In genomic region chr4:45734011-45734410, GRCm38 (mm10) we compare ENCODE assay signal across 27 mouse cellular contexts.
DNase-seq lines count a peak whose midpoint lies in the region; ATAC-seq lines count a peak whose summit lies in the region.
"Had no signal": no experiment of that assay in that cellular context is flagged by ENCODE, and none has a peak within 500 bp of the region (broad histone marks: within the 10 kb centered on the region; RNA-seq: fewer than 3 reads in every experiment).

No protein-coding gene starts in this region.

- WGBS in forebrain, embryonic 12.5 days = 91% methylated on average over 6 of the region's 6 CpGs

- no peaks in the 10 kb centered on the region for H3K36me3 ChIP-seq in forebrain, embryonic 12.5 days (replicated peaks)
- H3K36me3 ChIP-seq: embryonic facial prominence, embryonic 13.5 days; embryonic facial prominence, embryonic 15.5 days; forebrain, embryonic 10.5 days; forebrain, embryonic 15.5 days; G1E had no signal

- no peaks in the 10 kb centered on the region for H3K9me3 ChIP-seq in forebrain, embryonic 12.5 days
- H3K9me3 ChIP-seq: embryonic facial prominence, embryonic 13.5 days; embryonic facial prominence, embryonic 15.5 days; forebrain, embryonic 10.5 days; forebrain, embryonic 13.5 days; forebrain, embryonic 15.5 days; G1E had no signal

- H3K4me2 ChIP-seq in forebrain, embryonic 12.5 days = no peak overlapping the region
- H3K4me2 ChIP-seq: embryonic facial prominence, embryonic 13.5 days; embryonic facial prominence, embryonic 15.5 days; forebrain, embryonic 13.5 days; forebrain, embryonic 15.5 days had no signal

- DNase-seq in adrenal gland, adult (ENCODE audit: inconsistent age in 2 of 2, low spot score in 1 of 2) = peak; percentile 41 to 67
- no peak for DNase-seq in adrenal gland, postnatal 4 days (ENCODE audit: low spot score in 2 of 2)
- DNase-seq in adrenal gland, adult 8-10 months = peak; percentile 23
- DNase-seq in adrenal gland, postnatal 25 days = no peak
- peak; percentile 31 for DNase-seq in ovary, adult 18-20 months (ENCODE audit: low spot score)
- no peak for DNase-seq in ovary, postnatal 14 days (ENCODE audit: low spot score)
- DNase-seq in adrenal gland, postnatal 36 days = peak; percentile 51 to 61
- DNase-seq: B cell, adult 2 months; cerebellum, adult 11 months; cerebellum, adult 18-20 months; cerebellum, adult 8-10 months; cerebellum, adult 9-11 months; cerebellum, postnatal 36 days; embryo, embryonic 11 days; forebrain, postnatal 0 days had no signal

- H3K27me3 ChIP-seq in forebrain, embryonic 12.5 days = peaks cover 5% of the 10 kb centered on the region; the same call in 1 of the 2 replicates
- H3K27me3 ChIP-seq: CH12.LX; embryonic facial prominence, embryonic 15.5 days; forebrain, embryonic 15.5 days; Patski had no signal

- H3K4me1 ChIP-seq in forebrain, embryonic 12.5 days = peaks cover 40% of the 10 kb centered on the region

- no peak for ATAC-seq in forebrain, embryonic 12.5 days (ENCODE audit: low FRiP score)
- ATAC-seq: activated CD4-positive, CD25-positive, alpha-beta regulatory T cell, adult 4 months; CD4-positive, CD25-positive, alpha-beta regulatory T cell, adult 4 months; forebrain, embryonic 13.5 days; forebrain, embryonic 15.5 days; forebrain, postnatal 0 days; Patski had no signal

- no peak overlapping the region for H3K27ac ChIP-seq in forebrain, embryonic 12.5 days
- H3K27ac ChIP-seq: embryonic facial prominence, embryonic 13.5 days; embryonic facial prominence, embryonic 15.5 days; forebrain, embryonic 10.5 days; forebrain, embryonic 13.5 days; forebrain, embryonic 15.5 days had no signal

- H3K4me3 ChIP-seq in forebrain, embryonic 12.5 days (replicated peaks) = no peak overlapping the region
- H3K4me3 ChIP-seq: embryonic facial prominence, embryonic 13.5 days; embryonic facial prominence, embryonic 15.5 days; erythroblast, embryonic 14.5 days; forebrain, embryonic 10.5 days; forebrain, embryonic 13.5 days; forebrain, embryonic 15.5 days had no signal

- no peak overlapping the region for H3K9ac ChIP-seq in forebrain, embryonic 12.5 days
- H3K9ac ChIP-seq: embryonic facial prominence, embryonic 13.5 days; embryonic facial prominence, embryonic 15.5 days; forebrain, embryonic 13.5 days; forebrain, embryonic 15.5 days; forebrain, postnatal 0 days had no signal

Comparison
In these comparisons a context has a peak if more than half of its experiments do, and no peak if none do; other contexts are left out.
1. DNase-seq: peak in adrenal gland, adult (2 of 2), adrenal gland, adult 8-10 months (single experiment), ovary, adult 18-20 months (single experiment) and adrenal gland, postnatal 36 days (2 of 2); none in adrenal gland, postnatal 4 days (0 of 2), adrenal gland, postnatal 25 days (single experiment) and ovary, postnatal 14 days (single experiment).